Mouse (Mus musculus) embryo, embryonic 11.5 days (tissue): Measurements from ENCODE around the gene 4930438A08Rik.

Experiments used
- DNase-seq: peaks from one replicate; pipeline ENCODE4 v3.0.0-alpha.2; 2012; ENCODE audit warnings: low read depth, low spot score

Gene 4930438A08Rik

DNA sequence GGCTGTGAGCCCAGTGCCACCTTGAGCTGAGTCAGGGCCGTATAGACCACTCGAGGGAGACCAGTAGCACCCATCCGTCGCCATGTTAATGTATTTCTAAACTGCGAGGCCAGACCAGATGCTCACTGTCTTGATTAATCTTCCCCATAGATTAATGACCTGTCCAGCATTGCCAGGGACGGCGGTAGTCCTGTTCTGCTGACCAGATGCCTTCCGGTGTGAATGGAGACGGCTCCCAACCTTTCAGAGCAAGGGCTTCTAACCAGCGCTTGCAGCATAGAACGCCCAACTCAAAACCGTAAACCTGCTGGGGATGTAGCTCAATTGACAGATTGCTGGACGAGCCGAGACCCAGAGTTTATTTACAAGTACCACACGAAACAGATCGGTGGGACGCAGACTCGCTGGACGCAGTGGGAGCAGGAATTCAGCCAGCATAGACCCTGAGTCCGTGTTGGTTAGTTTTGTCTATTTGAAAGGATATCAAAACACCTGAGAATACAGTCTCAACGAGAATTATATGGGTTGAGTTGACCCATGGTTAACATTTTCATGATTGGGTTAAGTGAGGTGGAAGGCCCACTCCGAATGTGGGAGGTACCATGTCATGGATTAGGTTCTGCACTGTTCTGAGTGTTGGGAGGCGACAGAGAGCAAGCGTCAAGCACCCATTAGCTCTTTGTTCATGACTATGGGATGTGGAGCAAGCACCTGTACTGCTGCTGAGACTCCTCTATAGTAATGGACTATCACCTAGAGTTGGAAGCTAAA is 49.2 kb downstream of the 4930438A08Rik start:
- no peak for DNase-seq

GRCm38 (mm10) chr11:58324614-58325229 is 50.1 kb downstream of the 4930438A08Rik start:
- DNase-seq, result no peak

GRCm38 (mm10) chr11:58326781-58327180 is 52.2 kb downstream of the 4930438A08Rik start:
- DNase-seq, result no peak

DNA sequence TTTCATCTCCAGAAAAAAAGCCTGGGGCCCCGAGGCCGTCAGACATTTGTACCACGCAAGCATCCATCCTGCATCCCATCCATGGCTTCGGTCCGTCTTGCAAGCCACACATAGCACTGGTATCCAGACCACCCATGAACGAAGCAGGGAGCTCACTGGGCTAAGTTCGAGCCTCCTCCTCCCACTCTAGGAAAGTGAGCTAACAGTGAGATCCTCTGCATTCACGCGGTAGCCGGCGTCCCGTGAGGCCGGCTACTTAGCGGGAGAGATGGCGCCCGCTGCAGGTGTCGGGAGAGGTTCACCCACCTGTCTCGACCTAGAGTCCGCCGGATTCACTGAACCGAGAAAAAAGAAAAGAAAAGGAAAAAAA is 55.3 kb downstream of the 4930438A08Rik start:
- no peak for DNase-seq

DNA sequence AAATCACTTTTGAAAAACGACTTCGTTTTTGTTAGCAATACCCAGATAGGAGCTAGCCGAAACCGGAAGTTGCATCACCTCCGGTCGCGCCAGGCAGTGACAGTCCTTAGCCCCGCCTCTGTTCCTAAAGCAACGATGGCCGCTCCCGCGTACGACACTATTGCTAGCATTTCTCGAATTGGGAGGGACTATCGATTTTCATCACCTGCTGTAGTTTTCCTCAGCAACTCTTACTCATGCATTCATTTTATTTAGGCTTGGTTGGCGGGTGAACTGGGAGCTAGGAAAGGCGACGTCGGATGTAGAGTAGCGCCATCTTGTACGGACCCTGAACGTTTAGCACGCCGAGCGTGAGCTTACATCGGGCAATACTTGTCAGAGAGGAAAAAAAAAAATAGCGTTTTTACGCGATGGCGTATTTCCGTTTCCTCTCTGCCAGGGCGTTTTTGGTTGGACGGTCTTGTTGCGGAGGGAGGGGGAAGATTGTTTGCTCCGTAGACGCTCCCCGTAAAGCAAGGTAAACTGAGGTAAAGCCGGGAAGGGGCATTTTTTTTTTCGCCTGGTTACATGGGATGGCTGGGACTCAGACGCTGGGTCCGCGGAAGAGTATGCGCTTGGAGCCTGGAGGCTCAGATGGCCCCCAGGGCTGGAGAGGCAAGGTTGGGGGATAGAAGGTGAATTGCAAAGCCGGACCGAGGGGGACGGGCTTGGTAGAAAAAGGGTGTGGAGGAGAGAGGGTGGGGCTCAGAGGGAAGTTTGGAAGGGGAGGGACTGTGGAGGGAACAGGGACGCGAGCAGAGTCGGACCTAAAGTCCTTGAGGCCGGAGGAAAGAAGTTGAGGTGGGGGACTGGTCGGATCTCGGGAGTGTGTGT is 55.9 kb downstream of the 4930438A08Rik start, which contains the start of the genes Zfp672 and Sh3bp5l:
TSS of gene Zfp672 (minus strand) at position 64 of the 873 bp plus-strand sequence.
TSS of gene Sh3bp5l (plus strand) at position 449 of the 873 bp plus-strand sequence.
- DNase-seq, result peak; percentile 85

GRCm38 (mm10) chr11:58331149-58331495 is 56.5 kb downstream of the 4930438A08Rik start:
- DNase-seq, result no peak

DNA sequence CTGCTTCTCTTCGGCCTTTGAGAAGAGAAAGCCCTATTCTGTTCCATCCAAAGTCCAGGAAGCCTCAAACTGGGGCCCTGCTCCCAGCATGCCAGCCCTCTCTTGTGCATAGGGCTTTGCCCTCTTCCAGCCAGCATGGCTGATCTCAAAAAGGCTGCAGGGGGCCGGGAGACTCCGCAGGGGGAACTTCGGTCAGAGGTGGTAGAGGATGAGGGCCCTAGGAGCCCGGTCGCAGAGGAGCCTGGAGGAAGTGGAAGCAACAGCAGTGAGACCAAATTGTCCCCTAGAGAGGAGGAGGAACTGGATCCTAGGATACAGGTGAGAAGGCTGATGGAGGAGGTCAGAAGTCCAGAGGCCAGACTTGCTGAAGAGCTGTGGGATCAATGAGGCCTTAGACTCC is 56.9 kb downstream of the 4930438A08Rik start:
- DNase-seq, result no peak

DNA sequence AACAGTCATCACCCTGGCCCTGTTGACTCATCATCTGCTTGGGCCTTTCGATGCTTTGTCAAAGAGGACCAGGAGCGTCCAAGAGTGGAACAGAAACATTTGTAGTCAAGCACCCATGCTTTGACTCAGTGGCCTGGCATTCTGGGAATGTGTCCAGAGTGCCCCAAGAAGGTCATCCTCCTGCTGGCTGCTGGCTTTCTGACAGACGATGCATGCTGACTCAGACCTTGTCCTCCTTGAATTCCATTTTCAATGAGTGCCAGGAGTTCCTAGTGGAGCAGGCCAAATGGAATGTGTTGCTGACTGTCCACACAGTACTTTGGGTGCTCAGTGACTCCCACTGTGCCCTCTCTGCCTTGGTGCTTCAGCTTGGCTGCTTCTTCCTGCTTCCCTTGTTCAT is 60.1 kb downstream of the 4930438A08Rik start:
- no peak for DNase-seq
